Mouse (Mus musculus): ENCODE data around the gene Cdipt. TPM values are rescaled to one million over a fixed set of nuclear protein-coding genes. Genes with fewer than 3 reads are reported as not detected.
A peak's percentile ranks its signal among the peaks of the same experiment; 100 is the strongest.

Gene Cdipt
- polyA plus RNA-seq, 1 experiment = not detected

- H3K4me1 ChIP-seq (ENCODE audit: control insufficient read depth, insufficient read depth, low read length) = peaks cover 7% of the 10 kb centered on the region
- TF ChIP-seq POLR2A (IDR thresholded peaks at IDR 0.05; ENCODE audit: insufficient read depth, low read depth, low read length) (no peak), CTCF (IDR thresholded peaks at IDR 0.05; ENCODE audit: insufficient read depth, low read depth, low read length) (no peak)
- no peak overlapping the region for H3K27ac ChIP-seq (ENCODE audit: insufficient read depth, low read depth, low read length)
- 96% methylated on average over 4 of the region's 4 CpGs for WGBS
- no peak overlapping the region for H3K4me3 ChIP-seq (ENCODE audit: insufficient read depth, low read depth, low read length)
Measured at GRCm38 (mm10) chr7:126982054-126982453, 6.3 kb downstream of the Cdipt start.

DNA sequence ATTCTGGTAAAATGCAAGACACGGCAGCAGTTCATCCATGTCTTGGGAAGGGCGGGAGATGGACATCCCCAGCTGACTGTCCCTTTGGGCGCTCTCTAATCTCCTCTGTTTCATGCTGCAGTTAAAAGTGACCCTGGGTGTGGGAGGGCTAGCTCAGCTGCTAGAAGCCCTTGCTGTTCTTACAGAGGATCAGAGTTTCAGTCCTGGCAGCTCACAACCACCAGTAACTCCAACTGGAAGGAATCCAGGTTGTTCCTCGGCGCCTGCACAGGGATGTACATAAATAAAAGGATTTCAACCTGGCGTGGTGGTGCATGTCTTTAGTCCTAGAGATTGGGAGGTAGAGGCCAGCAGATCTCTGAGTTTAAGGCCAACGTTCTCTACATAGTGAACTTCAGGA is 7.4 kb downstream of the Cdipt start:
- WGBS = 75% methylated on average over 7 of the region's 7 CpGs
- TF ChIP-seq POLR2A (IDR thresholded peaks at IDR 0.05; ENCODE audit: insufficient read depth, low read depth, low read length) (no peak), CTCF (IDR thresholded peaks at IDR 0.05; ENCODE audit: insufficient read depth, low read depth, low read length) (no peak)
- no peak overlapping the region for H3K4me3 ChIP-seq (ENCODE audit: insufficient read depth, low read depth, low read length)
- peaks cover 6% of the 10 kb centered on the region for H3K4me1 ChIP-seq (ENCODE audit: control insufficient read depth, insufficient read depth, low read length)
- H3K27ac ChIP-seq (ENCODE audit: insufficient read depth, low read depth, low read length) = no peak overlapping the region

- peaks cover 4% of the 10 kb centered on the region for H3K4me1 ChIP-seq (ENCODE audit: control insufficient read depth, insufficient read depth, low read length)
- no peak overlapping the region for H3K4me3 ChIP-seq (ENCODE audit: insufficient read depth, low read depth, low read length)
- H3K27ac ChIP-seq (ENCODE audit: insufficient read depth, low read depth, low read length) = no peak overlapping the region
- WGBS = 55% methylated on average over 10 of the region's 10 CpGs
- TF ChIP-seq POLR2A (IDR thresholded peaks at IDR 0.05; ENCODE audit: insufficient read depth, low read depth, low read length) = no peak
- no peak for TF ChIP-seq CTCF (IDR thresholded peaks at IDR 0.05; ENCODE audit: insufficient read depth, low read depth, low read length)
Measured at GRCm38 (mm10) chr7:126984667-126985444, 9.1 kb downstream of the Cdipt start.

DNA sequence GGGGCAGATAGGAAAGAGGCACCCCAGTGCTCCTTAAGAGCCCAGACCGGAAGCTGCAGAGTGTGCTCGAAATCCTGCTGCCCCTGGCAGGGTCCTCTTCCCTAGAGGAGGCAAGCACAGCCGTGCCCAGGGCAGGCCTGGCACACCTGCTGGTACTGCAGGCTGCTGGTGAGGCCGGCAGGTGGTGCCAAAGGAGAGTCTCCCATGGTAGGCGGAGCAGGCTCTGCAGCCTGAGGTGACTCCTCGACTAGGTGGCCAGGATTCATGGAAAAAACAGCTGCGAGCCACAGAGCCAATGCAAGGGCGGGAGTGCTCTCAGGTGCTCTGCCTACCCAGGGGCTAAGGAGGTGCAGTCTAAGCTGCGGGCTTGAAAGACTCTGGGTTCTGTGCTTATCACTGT is 10.6 kb downstream of the Cdipt start:
- Histone ChIP-seq H3K4me1 (ENCODE audit: control insufficient read depth, insufficient read depth, low read length) (peaks cover 4% of the 10 kb centered on the region), H3K4me3 (ENCODE audit: insufficient read depth, low read depth, low read length) (no peak overlapping the region), H3K27ac (ENCODE audit: insufficient read depth, low read depth, low read length) (no peak overlapping the region)
- WGBS = 45% methylated on average over 9 of the region's 9 CpGs
- TF ChIP-seq CTCF (IDR thresholded peaks at IDR 0.05; ENCODE audit: insufficient read depth, low read depth, low read length) (peak; percentile 35; the same call in 1 of the 2 replicates), POLR2A (IDR thresholded peaks at IDR 0.05; ENCODE audit: insufficient read depth, low read depth, low read length) (no peak)

DNA sequence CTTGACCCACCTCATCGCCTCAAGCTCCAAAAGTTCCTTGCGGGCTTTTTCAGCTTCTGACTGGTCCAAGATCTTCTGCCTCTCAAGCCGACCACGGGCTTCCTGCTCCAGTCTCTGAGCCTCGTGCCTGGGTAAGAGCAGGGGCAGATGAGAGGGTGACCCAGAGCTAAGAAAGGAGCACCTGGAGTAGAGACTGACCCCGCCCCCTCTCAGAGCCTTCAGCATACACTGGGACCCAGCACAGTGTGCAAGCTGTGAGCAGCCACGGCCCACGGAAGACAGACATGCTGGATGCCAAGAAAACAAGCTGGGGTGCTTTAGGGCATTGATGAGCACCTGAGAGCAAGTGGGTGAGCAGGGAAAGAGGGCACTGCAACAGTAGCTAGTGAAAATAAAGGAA is 13.1 kb downstream of the Cdipt start:
- TF ChIP-seq CTCF (IDR thresholded peaks at IDR 0.05; ENCODE audit: insufficient read depth, low read depth, low read length) (no peak), POLR2A (IDR thresholded peaks at IDR 0.05; ENCODE audit: insufficient read depth, low read depth, low read length) (no peak)
- Histone ChIP-seq H3K4me3 (ENCODE audit: insufficient read depth, low read depth, low read length) (no peak overlapping the region), H3K4me1 (ENCODE audit: control insufficient read depth, insufficient read depth, low read length) (peaks cover 4% of the 10 kb centered on the region), H3K27ac (ENCODE audit: insufficient read depth, low read depth, low read length) (no peak overlapping the region)
- WGBS = 75% methylated on average over 8 of the region's 8 CpGs

DNA sequence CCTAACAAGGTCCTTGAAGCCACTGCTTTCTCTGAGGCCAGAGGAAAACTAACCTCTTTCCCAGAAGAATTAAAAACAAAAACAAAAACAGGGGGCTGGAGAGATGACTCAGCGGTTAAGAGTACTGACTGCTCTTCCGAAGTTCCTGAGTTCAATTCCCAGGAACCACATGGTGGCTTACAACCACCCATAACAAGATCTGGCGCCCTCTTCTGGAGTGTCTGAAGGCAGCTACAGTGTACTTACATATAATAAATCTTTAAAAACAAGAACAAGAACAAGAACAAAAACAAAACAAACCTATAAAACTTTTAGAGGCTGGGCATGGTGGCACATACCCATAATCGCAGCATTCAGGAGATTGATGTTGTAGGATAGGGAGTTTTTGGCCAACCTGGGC is 20.7 kb downstream of the Cdipt start:
- WGBS = 88% methylated on average over 4 of the region's 4 CpGs
- Histone ChIP-seq H3K4me1 (ENCODE audit: control insufficient read depth, insufficient read depth, low read length) (no peaks in the 10 kb centered on the region), H3K4me3 (ENCODE audit: insufficient read depth, low read depth, low read length) (no peak overlapping the region), H3K27ac (ENCODE audit: insufficient read depth, low read depth, low read length) (no peak overlapping the region)
- TF ChIP-seq POLR2A (IDR thresholded peaks at IDR 0.05; ENCODE audit: insufficient read depth, low read depth, low read length) = no peak
- no peak for TF ChIP-seq CTCF (IDR thresholded peaks at IDR 0.05; ENCODE audit: insufficient read depth, low read depth, low read length)

GRCm38 (mm10) chr7:126999568-126999967 is 23.9 kb downstream of the Cdipt start:
- H3K27ac ChIP-seq (ENCODE audit: insufficient read depth, low read depth, low read length) = no peak overlapping the region
- TF ChIP-seq POLR2A (IDR thresholded peaks at IDR 0.05; ENCODE audit: insufficient read depth, low read depth, low read length) (no peak), CTCF (IDR thresholded peaks at IDR 0.05; ENCODE audit: insufficient read depth, low read depth, low read length) (no peak)
- H3K4me1 ChIP-seq (ENCODE audit: control insufficient read depth, insufficient read depth, low read length) = no peaks in the 10 kb centered on the region
- WGBS = 89% methylated on average over 10 of the region's 10 CpGs
- no peak overlapping the region for H3K4me3 ChIP-seq (ENCODE audit: insufficient read depth, low read depth, low read length)

GRCm38 (mm10) chr7:127003620-127004019 is 27.9 kb downstream of the Cdipt start:
- H3K4me1 ChIP-seq (ENCODE audit: control insufficient read depth, insufficient read depth, low read length) = peaks cover 7% of the 10 kb centered on the region
- H3K4me3 ChIP-seq (ENCODE audit: insufficient read depth, low read depth, low read length) = no peak overlapping the region
- TF ChIP-seq CTCF (IDR thresholded peaks at IDR 0.05; ENCODE audit: insufficient read depth, low read depth, low read length) (no peak), POLR2A (IDR thresholded peaks at IDR 0.05; ENCODE audit: insufficient read depth, low read depth, low read length) (no peak)
- H3K27ac ChIP-seq (ENCODE audit: insufficient read depth, low read depth, low read length) = no peak overlapping the region
- 87% methylated on average over 5 of the region's 5 CpGs for WGBS

- peaks cover 10% of the 10 kb centered on the region for H3K4me1 ChIP-seq (ENCODE audit: control insufficient read depth, insufficient read depth, low read length)
- H3K4me3 ChIP-seq (ENCODE audit: insufficient read depth, low read depth, low read length) = no peak overlapping the region
- H3K27ac ChIP-seq (ENCODE audit: insufficient read depth, low read depth, low read length) = no peak overlapping the region
- WGBS = 83% methylated on average over 4 of the region's 4 CpGs
- TF ChIP-seq POLR2A (IDR thresholded peaks at IDR 0.05; ENCODE audit: insufficient read depth, low read depth, low read length) = no peak
- TF ChIP-seq CTCF (IDR thresholded peaks at IDR 0.05; ENCODE audit: insufficient read depth, low read depth, low read length) = no peak
Measured at GRCm38 (mm10) chr7:127004122-127004875, 28.6 kb downstream of the Cdipt start.

All from olfactory bulb, adult 2 months (tissue).